Mouse (Mus musculus): ENCODE data around the gene 2010003K11Rik. TPM values are rescaled to one million over a fixed set of nuclear protein-coding genes. Genes with fewer than 3 reads are reported as not detected.

Gene 2010003K11Rik
- not detected in 2 replicates for polyA plus RNA-seq (2015; fragmentation: Nextera tagmentation; extraction: Ambion mirVana)

DNA sequence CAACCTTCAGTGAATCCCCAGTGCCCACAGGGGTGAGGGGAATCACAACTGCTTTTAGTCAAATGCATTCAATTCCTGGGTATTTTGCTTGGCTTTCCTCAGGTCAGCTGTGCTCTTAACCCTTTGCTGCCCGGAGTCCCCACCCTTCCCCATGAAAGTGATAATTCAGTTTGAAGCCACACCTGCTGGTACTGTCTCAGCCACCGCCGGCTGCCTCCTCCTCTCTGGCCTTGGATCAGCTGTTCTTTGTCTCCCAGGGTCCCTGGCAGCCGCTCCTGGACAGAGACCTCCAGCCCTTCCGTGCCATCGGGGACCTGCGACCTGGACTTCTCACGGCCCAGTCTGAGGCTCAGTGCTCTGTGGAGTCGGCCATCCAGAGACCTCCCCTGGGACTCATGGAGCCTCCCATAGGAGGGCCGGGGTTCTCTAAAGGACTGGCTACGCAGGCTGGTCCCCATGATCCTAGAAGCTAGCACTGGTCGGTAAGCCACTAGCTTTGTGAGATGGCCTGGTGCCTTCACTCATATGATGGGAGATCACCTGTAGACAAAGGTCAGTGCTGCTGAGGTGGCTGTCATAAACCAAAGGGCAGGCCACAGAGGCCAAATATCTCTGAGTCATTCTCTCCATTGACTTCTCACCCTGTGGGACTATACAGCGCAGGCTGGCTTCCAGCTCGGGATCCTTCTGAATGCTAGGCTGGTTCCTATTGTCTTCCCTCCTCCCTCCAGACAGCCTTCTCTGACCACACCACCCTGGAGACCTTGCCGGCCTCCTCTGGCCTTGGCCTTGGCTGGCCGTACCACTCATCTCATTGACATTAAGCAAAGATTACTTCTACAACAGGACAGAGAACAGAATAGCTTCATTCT is at the start of gene 2010003K11Rik:
Gene 2010003K11Rik (minus strand): TSS at position 522 of the 872 bp plus-strand sequence.
- Histone ChIP-seq H3K4me2 (ENCODE audit: low read length) (peak within 1 kb of the TSS; percentile 22; the same call in 1 of the 2 replicates), H3K9me3 (replicated peaks; ENCODE audit: control insufficient read depth, low read length, poor library complexity, severe bottlenecking) (no peaks in the 10 kb centered on the region), H3K27me3 (ENCODE audit: control insufficient read depth, insufficient read depth, low read depth, low read length) (no peaks in the 10 kb centered on the region), H3K4me1 (ENCODE audit: control insufficient read depth, insufficient read depth, low read length) (peaks cover 4% of the 10 kb centered on the region), H3K36me3 (ENCODE audit: control insufficient read depth, insufficient read depth, low read length) (no peaks in the 10 kb centered on the region), H3K27ac (ENCODE audit: low read length) (no peak within 1 kb of the TSS), H3K9ac (ENCODE audit: low read depth, low read length) (peak within 1 kb of the TSS; percentile 34; the same call in 1 of the 2 replicates), H3K4me3 (ENCODE audit: low read depth, low read length) (no peak within 1 kb of the TSS)
- no peak for ATAC-seq
- 53% methylated on average over 16 of the region's 16 CpGs for WGBS

DNA sequence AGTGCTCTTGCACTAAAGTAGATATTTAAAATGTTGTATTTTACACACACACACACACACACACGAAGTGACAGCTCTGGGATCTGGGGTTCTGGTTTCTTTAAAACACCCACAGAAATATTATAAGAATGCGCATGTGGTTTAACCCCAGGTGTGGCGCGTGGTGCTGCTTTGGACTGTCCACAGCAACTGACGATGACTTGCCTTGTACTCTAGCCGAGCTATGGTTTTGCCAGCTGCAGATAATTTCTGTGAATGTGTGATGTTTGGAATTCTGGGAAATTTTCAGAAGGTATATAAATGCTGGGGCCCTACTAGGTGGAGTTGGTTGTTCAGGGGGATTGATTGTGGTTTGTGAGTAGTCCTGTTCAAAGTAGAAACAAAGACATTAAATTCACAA is 49.4 kb upstream of the 2010003K11Rik start:
- no peaks in the 10 kb centered on the region for H3K27me3 ChIP-seq (ENCODE audit: control insufficient read depth, insufficient read depth, low read depth, low read length)
- H3K4me2 ChIP-seq (ENCODE audit: low read length) = no peak overlapping the region
- no peaks in the 10 kb centered on the region for H3K4me1 ChIP-seq (ENCODE audit: control insufficient read depth, insufficient read depth, low read length)
- H3K9me3 ChIP-seq (replicated peaks; ENCODE audit: control insufficient read depth, low read length, poor library complexity, severe bottlenecking) = no peaks in the 10 kb centered on the region
- no peak overlapping the region for H3K4me3 ChIP-seq (ENCODE audit: low read depth, low read length)
- H3K9ac ChIP-seq (ENCODE audit: low read depth, low read length) = no peak overlapping the region
- ATAC-seq = no peak
- 86% methylated on average over 6 of the region's 6 CpGs for WGBS
- no peak overlapping the region for H3K27ac ChIP-seq (ENCODE audit: low read length)
- H3K36me3 ChIP-seq (ENCODE audit: control insufficient read depth, insufficient read depth, low read length) = no peaks in the 10 kb centered on the region

DNA sequence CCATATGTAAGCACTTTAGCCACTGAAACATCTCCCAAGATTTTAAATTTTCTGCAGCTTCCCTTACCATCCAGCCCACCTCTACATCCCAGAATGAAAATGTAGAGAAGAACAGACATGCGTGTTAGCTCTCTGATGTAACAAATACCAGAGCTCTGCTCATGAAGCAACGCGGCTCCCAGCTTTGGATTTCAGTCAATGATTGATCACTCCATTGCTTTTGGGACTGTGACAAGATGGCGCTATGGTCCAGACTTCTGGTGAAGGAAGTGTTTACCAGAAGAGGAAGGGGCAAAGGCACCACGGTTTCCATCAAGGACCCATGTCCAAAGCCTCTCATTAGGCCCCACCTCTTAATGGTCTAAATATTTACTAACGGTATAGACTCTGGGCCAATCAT is 47.5 kb upstream of the 2010003K11Rik start:
- no peak for ATAC-seq
- H3K9ac ChIP-seq (ENCODE audit: low read depth, low read length) = no peak overlapping the region
- H3K4me2 ChIP-seq (ENCODE audit: low read length) = no peak overlapping the region
- H3K36me3 ChIP-seq (ENCODE audit: control insufficient read depth, insufficient read depth, low read length) = no peaks in the 10 kb centered on the region
- H3K9me3 ChIP-seq (replicated peaks; ENCODE audit: control insufficient read depth, low read length, poor library complexity, severe bottlenecking) = no peaks in the 10 kb centered on the region
- H3K27ac ChIP-seq (ENCODE audit: low read length) = no peak overlapping the region
- no peak overlapping the region for H3K4me3 ChIP-seq (ENCODE audit: low read depth, low read length)
- H3K27me3 ChIP-seq (ENCODE audit: control insufficient read depth, insufficient read depth, low read depth, low read length) = no peaks in the 10 kb centered on the region
- 93% methylated on average over 6 of the region's 6 CpGs for WGBS
- H3K4me1 ChIP-seq (ENCODE audit: control insufficient read depth, insufficient read depth, low read length) = no peaks in the 10 kb centered on the region

DNA sequence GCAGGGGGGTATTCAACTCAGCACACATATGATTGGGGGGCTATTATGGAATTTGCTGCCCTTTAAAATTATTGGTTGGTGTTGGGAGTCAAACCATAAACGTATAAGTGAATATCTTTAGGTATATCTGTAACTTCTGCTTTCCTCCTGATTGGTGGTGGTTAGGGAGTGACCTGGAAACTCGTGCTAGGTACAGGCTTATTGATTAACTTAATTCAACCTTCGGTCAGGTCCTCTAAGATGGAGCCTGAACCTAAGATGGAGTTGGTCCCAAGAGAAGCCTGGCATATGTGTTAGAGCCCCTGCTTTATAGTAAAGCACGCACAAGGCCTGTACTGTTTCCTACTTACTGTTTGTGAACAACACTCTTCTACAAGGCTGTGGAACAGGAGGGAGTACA is 46.7 kb upstream of the 2010003K11Rik start:
- no peaks in the 10 kb centered on the region for H3K9me3 ChIP-seq (replicated peaks; ENCODE audit: control insufficient read depth, low read length, poor library complexity, severe bottlenecking)
- WGBS = 85% methylated on average over 4 of the region's 4 CpGs
- no peak overlapping the region for H3K9ac ChIP-seq (ENCODE audit: low read depth, low read length)
- H3K4me2 ChIP-seq (ENCODE audit: low read length) = no peak overlapping the region
- H3K27ac ChIP-seq (ENCODE audit: low read length) = no peak overlapping the region
- H3K4me1 ChIP-seq (ENCODE audit: control insufficient read depth, insufficient read depth, low read length) = no peaks in the 10 kb centered on the region
- H3K36me3 ChIP-seq (ENCODE audit: control insufficient read depth, insufficient read depth, low read length) = no peaks in the 10 kb centered on the region
- no peak overlapping the region for H3K4me3 ChIP-seq (ENCODE audit: low read depth, low read length)
- ATAC-seq = no peak
- no peaks in the 10 kb centered on the region for H3K27me3 ChIP-seq (ENCODE audit: control insufficient read depth, insufficient read depth, low read depth, low read length)

DNA sequence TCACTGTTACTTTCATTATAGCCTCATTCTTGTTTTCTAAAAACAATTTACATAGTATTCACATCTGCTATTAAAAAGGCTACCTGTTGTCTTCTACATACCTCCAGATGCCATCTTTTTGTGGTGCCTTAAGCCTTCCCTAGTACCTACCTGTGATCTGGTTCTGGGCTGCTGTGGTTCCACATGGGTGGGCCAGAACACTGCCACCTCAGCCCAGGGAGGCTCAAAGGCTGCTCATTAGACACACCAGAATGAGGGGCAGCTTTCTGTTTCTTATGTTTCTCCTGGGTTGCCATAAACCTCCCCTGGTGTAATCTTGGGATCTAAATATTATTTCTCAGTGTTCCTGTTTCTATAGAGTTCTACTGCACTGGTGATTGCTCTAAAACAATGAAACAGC is 43.7 kb upstream of the 2010003K11Rik start:
- no peaks in the 10 kb centered on the region for H3K9me3 ChIP-seq (replicated peaks; ENCODE audit: control insufficient read depth, low read length, poor library complexity, severe bottlenecking)

DNA sequence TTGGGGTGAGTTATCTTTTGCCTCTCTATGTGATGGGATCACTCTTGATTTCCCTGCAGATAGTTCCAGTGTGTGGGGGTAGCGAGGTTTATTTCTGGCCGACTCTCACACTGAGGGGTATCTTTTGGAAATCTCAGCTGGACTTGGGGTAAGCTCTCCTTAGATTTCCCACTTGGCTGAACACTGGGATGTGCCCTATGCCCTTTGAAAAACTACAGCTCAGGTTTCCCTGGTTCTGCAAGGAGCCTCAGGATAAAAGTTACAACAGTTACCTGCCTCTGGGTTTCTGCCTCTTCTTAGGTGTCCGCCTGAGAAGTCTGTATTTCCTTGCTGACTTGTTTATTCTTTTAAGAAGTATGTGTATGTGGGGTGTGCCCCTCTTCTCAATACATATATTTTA is 42.6 kb upstream of the 2010003K11Rik start:
- 77% methylated on average over 3 of the region's 3 CpGs for WGBS
- no peaks in the 10 kb centered on the region for H3K9me3 ChIP-seq (replicated peaks; ENCODE audit: control insufficient read depth, low read length, poor library complexity, severe bottlenecking)
- H3K27ac ChIP-seq (ENCODE audit: low read length) = no peak overlapping the region
- no peak overlapping the region for H3K9ac ChIP-seq (ENCODE audit: low read depth, low read length)
- H3K4me3 ChIP-seq (ENCODE audit: low read depth, low read length) = no peak overlapping the region
- no peaks in the 10 kb centered on the region for H3K4me1 ChIP-seq (ENCODE audit: control insufficient read depth, insufficient read depth, low read length)
- ATAC-seq = no peak
- no peak overlapping the region for H3K4me2 ChIP-seq (ENCODE audit: low read length)
- no peaks in the 10 kb centered on the region for H3K27me3 ChIP-seq (ENCODE audit: control insufficient read depth, insufficient read depth, low read depth, low read length)
- H3K36me3 ChIP-seq (ENCODE audit: control insufficient read depth, insufficient read depth, low read length) = no peaks in the 10 kb centered on the region

More for the DNA sequence above, 43.7 kb upstream of the 2010003K11Rik start:
- Histone ChIP-seq H3K4me1 (ENCODE audit: control insufficient read depth, insufficient read depth, low read length) (no peaks in the 10 kb centered on the region), H3K27ac (ENCODE audit: low read length) (no peak overlapping the region), H3K36me3 (ENCODE audit: control insufficient read depth, insufficient read depth, low read length) (no peaks in the 10 kb centered on the region), H3K27me3 (ENCODE audit: control insufficient read depth, insufficient read depth, low read depth, low read length) (no peaks in the 10 kb centered on the region), H3K4me3 (ENCODE audit: low read depth, low read length) (no peak overlapping the region), H3K4me2 (ENCODE audit: low read length) (no peak overlapping the region), H3K9ac (ENCODE audit: low read depth, low read length) (no peak overlapping the region)
- no peak for ATAC-seq

DNA sequence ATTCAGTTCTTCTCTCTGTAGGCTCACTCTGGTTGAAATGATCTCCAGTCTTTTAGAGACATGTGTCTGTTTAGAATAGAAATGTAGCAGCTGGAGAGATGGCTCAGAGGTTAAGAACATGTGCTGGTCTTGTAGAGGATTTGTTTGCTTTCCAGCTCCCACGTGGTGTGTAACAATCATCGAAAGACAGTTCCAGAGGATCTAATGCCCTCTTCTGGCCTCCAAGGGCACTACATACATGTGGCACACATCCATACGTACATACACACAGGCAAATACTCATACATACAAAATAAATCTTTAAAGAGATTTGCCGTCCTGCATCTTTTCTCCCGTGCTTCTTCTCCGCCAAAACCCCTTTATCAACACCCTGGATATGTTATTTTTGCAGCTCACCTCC is 41.9 kb upstream of the 2010003K11Rik start:
- no peak overlapping the region for H3K9ac ChIP-seq (ENCODE audit: low read depth, low read length)
- H3K27me3 ChIP-seq (ENCODE audit: control insufficient read depth, insufficient read depth, low read depth, low read length) = no peaks in the 10 kb centered on the region
- no peak for ATAC-seq
- H3K4me2 ChIP-seq (ENCODE audit: low read length) = no peak overlapping the region
- H3K36me3 ChIP-seq (ENCODE audit: control insufficient read depth, insufficient read depth, low read length) = no peaks in the 10 kb centered on the region
- 90% methylated on average over 6 of the region's 6 CpGs for WGBS
- no peak overlapping the region for H3K27ac ChIP-seq (ENCODE audit: low read length)
- H3K4me3 ChIP-seq (ENCODE audit: low read depth, low read length) = no peak overlapping the region
- H3K4me1 ChIP-seq (ENCODE audit: control insufficient read depth, insufficient read depth, low read length) = no peaks in the 10 kb centered on the region
- no peaks in the 10 kb centered on the region for H3K9me3 ChIP-seq (replicated peaks; ENCODE audit: control insufficient read depth, low read length, poor library complexity, severe bottlenecking)

DNA sequence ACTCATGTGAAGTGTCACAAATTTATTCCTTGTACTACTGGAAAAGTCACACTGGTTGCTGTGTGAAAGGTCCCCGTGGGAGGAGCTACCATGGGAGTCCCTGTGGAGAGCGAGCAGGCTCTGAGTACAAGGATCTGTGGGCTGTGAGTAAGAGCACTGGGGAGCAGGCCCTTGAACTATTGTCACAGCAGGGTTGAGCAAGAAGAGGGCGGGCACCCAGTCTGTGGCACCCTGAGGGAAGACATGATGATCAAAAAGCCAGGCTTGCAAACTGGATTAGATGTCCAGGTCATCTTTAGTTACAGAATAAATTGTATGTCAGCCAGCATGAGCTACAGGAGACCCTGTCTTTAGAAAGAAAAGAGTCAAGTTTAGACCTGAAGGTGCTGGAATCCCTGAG is 38.2 kb upstream of the 2010003K11Rik start:
- Histone ChIP-seq H3K4me2 (ENCODE audit: low read length) (no peak overlapping the region), H3K27me3 (ENCODE audit: control insufficient read depth, insufficient read depth, low read depth, low read length) (no peaks in the 10 kb centered on the region), H3K9me3 (replicated peaks; ENCODE audit: control insufficient read depth, low read length, poor library complexity, severe bottlenecking) (no peaks in the 10 kb centered on the region), H3K4me1 (ENCODE audit: control insufficient read depth, insufficient read depth, low read length) (no peaks in the 10 kb centered on the region), H3K36me3 (ENCODE audit: control insufficient read depth, insufficient read depth, low read length) (no peaks in the 10 kb centered on the region), H3K9ac (ENCODE audit: low read depth, low read length) (no peak overlapping the region), H3K4me3 (ENCODE audit: low read depth, low read length) (no peak overlapping the region), H3K27ac (ENCODE audit: low read length) (no peak overlapping the region)
- ATAC-seq = no peak
- WGBS = 52% methylated on average over 3 of the region's 3 CpGs

DNA sequence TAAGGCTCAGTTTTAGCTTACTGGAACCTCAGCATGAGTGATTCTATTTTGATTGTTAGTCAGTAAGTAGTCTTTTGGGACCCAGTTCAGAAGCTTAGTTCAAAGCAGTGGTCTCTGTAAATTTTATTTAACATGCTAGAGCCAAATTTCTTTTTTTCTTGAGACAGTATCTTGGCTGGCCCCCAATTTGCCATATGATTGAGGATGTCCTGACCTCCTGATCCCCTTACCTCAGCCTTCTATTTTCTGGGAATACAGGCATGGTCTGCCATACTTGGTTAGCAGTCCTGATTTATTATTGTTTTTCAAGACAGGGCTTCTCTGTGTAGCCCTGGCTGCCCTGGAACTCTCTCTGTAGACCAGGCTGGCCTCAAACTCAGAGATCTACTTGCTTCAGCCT is 37.5 kb upstream of the 2010003K11Rik start:
- H3K9me3 ChIP-seq (replicated peaks; ENCODE audit: control insufficient read depth, low read length, poor library complexity, severe bottlenecking) = no peaks in the 10 kb centered on the region
- no peak overlapping the region for H3K9ac ChIP-seq (ENCODE audit: low read depth, low read length)
- no peak overlapping the region for H3K27ac ChIP-seq (ENCODE audit: low read length)
- no peaks in the 10 kb centered on the region for H3K36me3 ChIP-seq (ENCODE audit: control insufficient read depth, insufficient read depth, low read length)
- H3K4me1 ChIP-seq (ENCODE audit: control insufficient read depth, insufficient read depth, low read length) = no peaks in the 10 kb centered on the region
- H3K27me3 ChIP-seq (ENCODE audit: control insufficient read depth, insufficient read depth, low read depth, low read length) = no peaks in the 10 kb centered on the region
- no peak overlapping the region for H3K4me3 ChIP-seq (ENCODE audit: low read depth, low read length)
- H3K4me2 ChIP-seq (ENCODE audit: low read length) = no peak overlapping the region
- ATAC-seq = no peak
